Mouse (Mus musculus) ovary, postnatal 10 days (tissue): Measurements from ENCODE around the gene Dspp.

Experiments
- DNase-seq: peaks from one replicate; pipeline ENCODE4 v3.0.0; 2022; ENCODE audit warnings: low spot score

The Dspp gene

GRCm38 (mm10) chr5:104170412-104170811 lies at the start of gene Dspp:
Gene Dspp (plus strand): TSS chr5:104170712.
- no peak for DNase-seq

GRCm38 (mm10) chr5:104124016-104124658 lies 46.4 kb upstream of the Dspp start:
- no peak for DNase-seq

DNA sequence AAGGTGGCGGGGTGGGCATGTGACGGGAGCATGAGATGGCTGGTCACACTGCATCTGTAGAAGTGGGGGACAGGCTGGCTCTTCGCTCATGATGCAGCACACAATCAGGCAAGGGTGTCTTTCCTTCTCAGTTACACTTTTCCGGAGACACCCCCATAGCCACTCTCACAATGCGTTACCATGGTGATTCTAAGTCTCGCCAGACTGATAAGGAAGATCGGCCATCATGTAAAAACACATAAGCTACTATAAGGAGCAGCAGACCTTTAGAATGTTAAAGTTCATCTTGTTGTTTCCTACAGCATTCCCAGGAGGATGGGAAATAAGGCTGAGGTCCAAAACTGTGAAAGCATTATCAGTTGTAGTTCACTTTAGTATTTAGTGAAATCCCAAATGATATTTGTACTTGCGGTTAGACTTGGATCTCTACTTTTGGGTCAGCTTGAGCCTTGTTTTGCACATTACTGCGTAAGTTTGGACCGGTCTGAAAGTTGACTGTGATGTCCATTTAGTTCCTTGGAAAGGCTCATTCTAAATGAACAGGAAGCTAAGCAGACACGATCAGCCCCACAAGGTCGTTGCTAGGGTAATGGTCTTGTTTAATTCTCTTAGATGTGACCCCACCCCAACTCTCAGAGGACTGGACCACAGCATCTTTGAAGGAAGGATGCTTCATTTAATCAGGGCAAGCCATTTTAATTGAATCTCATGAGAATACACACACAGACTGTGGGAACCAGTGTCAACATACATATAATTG lies 43.8 kb upstream of the Dspp start:
- DNase-seq, result no peak

DNA sequence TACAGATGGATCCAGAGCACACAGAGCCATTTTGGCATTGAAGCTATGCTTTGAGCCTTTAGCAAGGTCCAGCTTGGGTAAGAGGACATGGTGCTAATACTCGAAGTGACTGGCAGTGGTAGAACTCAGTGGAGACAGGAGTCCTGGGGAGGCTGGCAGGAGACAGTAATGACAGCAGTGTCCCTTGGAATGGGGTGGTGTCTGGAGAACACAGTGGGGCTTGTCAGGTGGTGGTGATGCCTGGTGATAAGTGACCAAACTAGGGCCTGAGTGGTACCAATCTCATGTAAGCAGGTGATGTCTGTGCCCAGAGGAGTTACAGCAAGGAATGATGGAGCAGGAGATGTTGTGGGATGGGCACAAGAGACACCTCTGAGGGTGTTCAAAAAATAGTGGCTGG lies 43.2 kb upstream of the Dspp start:
- no peak for DNase-seq

GRCm38 (mm10) chr5:104128281-104129031 lies 42.1 kb upstream of the Dspp start:
- no peak for DNase-seq

DNA sequence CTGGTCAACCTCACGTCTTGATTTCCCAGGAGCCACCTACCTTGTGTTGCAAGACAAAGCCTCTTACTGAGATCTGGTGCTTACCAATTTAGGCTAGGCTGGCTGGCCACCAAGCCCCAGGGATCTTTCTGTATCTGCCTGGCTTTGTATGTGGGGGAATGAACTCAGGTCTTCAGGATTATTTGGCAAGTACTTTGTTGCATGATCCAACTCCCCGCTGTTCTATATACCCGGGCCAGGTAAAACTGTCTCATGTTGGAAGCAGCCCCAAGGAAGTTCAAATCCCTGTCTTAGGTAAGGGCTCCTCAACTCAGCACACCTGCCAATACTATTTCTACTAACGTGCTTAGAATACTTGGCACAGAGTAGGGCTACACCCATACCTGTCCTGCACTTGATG lies 39.6 kb upstream of the Dspp start:
- DNase-seq, result no peak

DNA sequence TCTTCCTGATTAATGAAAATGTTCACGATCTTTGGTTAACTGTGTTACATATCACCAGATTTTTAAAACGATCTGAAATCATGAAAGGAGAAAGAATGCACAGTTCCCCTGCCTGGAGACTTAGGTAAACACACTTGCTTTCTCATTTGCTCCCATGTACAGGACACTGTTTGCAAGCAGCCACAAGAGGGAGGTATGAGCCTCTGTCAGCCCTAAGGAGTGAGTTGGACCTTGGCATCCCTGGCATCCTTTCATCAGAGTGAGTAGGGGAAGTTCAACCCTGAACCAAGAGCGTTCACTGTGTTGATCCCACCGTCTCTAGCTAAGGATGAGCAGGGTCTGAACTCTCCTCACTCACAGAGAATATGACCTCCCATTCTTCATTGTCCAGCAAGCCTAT lies 39.0 kb upstream of the Dspp start:
- DNase-seq, result no peak

- no peak for DNase-seq
These were observed 36.8 kb upstream of the Dspp start for GRCm38 (mm10) chr5:104133752-104134151.

- DNase-seq, result no peak
These were observed 32.5 kb upstream of the Dspp start for GRCm38 (mm10) chr5:104137920-104138541.

DNA sequence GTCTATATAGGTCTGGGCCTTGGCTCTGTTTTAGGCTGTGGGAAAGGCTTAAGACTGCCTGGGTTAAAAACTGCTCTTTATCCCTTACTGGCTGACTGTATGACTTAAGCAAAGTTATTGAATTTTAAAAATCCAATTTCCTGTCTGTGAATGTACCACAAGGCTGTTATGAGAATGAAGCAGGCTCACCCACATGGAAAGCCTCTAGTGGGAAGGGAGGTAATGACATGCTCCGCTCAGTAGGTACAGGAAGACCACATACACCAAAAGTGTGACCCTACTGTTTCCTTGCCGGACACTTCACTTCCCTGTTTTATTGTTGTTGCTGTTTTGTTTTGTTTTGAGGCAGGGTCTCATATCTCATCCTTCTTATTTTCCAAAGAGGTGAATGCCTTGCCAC lies 29.4 kb upstream of the Dspp start:
- no peak for DNase-seq

- DNase-seq, result no peak
These were observed 26.5 kb upstream of the Dspp start for GRCm38 (mm10) chr5:104144057-104144456.

DNA sequence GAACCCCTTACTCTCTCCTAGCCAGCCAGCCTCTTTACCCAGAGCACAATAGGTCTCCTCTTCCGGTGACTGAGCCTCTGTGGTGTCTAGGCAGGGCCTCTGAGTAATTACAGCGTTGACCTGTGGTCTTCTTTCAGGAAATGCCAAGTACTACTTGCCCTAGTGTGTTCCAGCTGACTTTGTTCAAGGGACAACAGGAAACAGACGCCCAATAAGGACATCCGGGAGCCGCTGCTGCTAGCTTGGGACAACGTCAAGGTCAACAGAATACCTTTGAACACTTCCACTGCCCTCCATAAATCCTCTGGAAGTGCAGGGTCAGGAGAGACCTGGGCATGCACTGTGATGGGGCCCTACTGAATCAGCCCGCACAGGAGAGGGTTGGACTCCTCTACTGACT lies 21.2 kb upstream of the Dspp start:
- DNase-seq, result no peak

GRCm38 (mm10) chr5:104150196-104150595 lies 20.3 kb upstream of the Dspp start:
- no peak for DNase-seq

GRCm38 (mm10) chr5:104157701-104158100 lies 12.8 kb upstream of the Dspp start:
- no peak for DNase-seq

DNA sequence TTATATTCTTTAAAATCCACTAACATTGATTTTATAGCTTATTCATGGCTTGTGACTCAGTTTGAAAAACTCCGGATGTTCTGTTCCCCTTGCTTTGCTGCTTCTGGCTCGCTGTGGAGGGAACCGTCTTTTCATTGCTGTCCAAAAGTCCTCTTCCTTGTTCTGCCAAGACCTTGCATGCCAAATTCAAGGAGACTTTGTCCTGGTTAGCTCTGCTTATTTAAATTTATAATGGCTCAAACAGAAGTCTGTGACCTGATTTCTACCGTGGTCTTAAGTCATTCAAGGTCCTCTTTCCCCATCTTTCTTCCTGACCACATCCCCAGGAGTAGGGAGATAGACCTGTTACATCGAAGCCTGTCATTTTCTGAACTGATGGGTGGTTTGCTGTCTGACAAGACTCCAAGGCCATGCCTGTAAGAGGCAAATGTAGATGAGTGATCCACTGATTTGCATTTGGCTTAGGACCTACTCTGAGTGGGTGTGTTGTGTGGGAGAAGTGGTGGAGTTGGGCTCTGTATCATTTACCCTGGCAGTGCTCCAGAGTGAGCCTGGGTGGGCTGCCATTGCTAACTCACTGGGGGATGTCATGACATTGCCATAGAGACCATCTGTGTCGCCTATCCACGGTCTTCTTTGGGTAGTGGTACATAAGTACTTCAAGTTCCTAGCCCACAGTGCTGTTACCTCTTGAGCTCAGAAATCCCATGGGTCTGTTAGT lies 12.0 kb upstream of the Dspp start:
- DNase-seq, result no peak

DNA sequence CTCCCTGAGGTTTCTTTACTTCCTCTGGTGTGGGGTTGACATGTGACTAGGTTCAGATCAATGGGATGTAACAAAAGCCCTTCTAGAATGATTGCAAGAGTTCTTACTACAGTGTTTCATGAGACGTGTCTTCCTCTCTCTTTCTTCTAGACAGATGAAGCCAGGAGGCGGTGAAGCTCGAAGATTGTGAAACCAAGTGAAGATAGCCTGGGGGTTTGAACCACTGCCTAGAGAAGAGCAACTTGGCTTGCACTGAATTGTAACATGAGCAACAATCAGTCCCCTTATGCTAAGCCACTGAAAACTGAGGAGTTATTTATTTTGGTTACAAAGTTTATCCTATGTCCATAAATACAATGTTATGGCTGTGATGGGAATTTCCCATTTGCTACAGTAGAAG lies 9.9 kb upstream of the Dspp start:
- no peak for DNase-seq

- DNase-seq, result no peak
These were observed 9.1 kb upstream of the Dspp start for GRCm38 (mm10) chr5:104161390-104161789.

DNA sequence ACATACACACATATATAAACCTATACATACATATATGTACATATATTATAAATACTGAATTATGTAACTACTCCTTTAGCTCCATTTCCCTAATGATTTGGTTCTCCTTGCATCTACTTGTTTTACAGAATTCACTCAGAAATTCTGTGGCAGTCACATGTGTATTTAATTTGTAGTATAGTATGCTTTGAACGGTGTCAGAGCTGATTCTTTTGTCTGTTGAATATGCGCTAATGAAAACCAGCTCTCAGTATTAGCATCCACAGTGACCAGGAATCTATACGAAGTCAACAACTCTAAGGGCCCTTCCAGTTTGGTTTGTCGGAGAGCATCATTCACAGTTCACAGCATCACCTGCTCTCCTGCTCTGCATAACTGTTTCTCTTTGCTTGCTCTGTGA lies 7.0 kb upstream of the Dspp start:
- no peak for DNase-seq

DNA sequence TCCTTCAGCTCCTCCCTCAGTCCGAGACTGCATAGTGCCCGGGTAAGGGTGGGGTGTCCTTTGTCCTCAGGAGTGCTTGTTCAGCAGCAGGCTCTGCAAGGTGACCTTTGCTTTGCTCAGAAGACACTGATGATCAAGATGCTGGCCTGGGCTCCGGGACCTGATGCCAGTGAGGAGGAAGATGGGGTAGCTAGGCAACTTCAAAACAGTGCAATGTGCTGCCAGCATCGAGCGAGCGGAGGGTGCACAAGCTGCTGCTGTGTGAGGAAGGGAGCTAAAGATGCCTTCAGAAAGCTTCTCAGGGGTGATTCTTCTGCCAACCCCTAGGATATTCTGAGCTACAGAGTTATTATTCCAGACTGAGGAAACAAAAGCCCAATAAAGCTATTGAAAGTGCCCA lies 2.6 kb downstream of the Dspp start:
- DNase-seq, result no peak

GRCm38 (mm10) chr5:104183743-104184142 lies 13.2 kb downstream of the Dspp start:
- no peak for DNase-seq

DNA sequence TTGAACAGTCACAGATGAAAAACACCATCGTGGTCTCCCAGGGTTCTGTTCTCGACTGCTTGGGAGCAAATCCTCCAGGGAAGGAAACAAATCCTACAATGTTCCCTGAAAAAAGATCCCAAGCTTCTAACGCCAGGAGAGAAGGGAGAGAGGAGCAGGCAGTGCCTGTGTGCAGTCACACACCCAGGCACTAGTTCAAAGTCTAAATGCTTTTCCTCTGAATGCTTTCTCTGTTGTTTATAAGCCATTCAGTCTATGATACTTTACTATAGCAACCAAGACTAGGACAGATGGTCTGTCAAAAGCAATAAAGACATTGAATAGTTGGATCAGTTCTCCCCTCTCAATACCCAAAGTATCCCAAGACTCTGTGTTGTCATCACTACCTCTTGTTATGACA lies 16.8 kb downstream of the Dspp start:
- no peak for DNase-seq

- no peak for DNase-seq
These were observed 24.6 kb downstream of the Dspp start for GRCm38 (mm10) chr5:104195086-104195485.
